Mouse (Mus musculus): ENCODE measurements around the gene Nip7.
A peak's percentile ranks its signal among the peaks of the same experiment; 100 is the strongest.
"Not testable (repeated sequence)": the region's sequence is repeated elsewhere in the genome, so short reads cannot be mapped to it uniquely, and the experiment has no call there.

Nip7 gene

GRCm38 (mm10) chr8:107065511-107066496, 9.1 kb downstream of the Nip7 start, which contains the start of gene Tmed6:
Gene Tmed6 (minus strand): TSS chr8:107065644.
- no peak for DNase-seq (ENCODE audit: low spot score in 2 of 2)

DNA sequence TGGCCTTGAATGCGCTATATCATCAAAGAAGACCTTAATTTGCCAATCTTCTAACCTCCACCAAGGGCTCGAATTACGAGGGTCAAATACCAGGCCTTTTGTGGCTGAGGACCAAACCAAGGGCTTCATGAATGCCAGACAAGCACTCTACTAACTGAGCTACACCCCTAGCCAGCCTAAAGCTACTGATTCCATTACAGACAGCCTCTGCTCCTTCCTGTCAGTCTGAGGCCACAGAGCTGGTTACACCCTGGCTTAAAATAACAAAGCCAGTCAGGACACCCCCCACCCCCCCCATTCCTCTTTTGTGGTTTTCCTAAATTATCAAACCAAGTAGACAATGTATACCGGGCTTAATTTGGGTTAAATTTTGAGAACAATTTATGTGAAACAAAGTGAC, 17.0 kb downstream of the Nip7 start:
- DNase-seq (ENCODE audit: low spot score in 2 of 2), result no peak

- no peak for DNase-seq (ENCODE audit: low spot score in 2 of 2)
Measured at GRCm38 (mm10) chr8:107074128-107074527, 17.5 kb downstream of the Nip7 start.

DNA sequence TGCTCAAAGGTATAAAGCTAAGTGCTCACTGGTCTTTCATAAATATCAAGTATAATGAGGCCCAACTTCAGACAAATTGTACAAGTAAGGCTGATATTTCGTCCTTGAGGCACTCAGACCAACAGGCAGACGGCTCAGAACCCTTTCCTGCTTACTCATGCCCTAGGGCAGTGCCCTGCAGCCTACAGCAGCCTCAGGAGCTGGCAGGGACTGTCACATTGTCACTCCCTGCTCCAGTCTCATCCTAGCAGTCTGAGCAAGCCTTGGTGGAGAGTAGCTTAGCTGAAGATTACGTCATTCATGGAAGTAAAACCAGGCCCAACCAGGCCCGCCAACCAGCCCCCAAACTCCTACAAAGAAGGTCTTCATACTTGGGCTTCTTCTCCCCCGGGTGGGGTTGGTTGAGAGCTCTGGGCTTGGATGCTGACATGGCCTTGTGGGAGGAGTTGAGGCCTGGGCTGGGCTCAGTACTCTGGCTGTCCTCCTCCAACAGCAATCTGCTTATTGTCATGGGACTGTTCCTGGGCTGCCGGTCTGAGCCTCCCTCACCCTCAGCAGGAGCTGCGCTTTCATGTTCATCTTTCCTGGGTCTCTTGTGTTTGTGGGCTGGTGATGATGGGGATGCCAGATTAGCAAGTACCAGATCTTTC, 19.7 kb downstream of the Nip7 start:
- DNase-seq (ENCODE audit: low spot score in 2 of 2), result no peak

GRCm38 (mm10) chr8:107085358-107085757, 28.7 kb downstream of the Nip7 start:
- peak in 1 of 2 experiments; percentile 23 for DNase-seq (ENCODE audit: low spot score in 2 of 2)

GRCm38 (mm10) chr8:107086018-107086417, 29.3 kb downstream of the Nip7 start:
- DNase-seq (ENCODE audit: low spot score in 2 of 2), result no peak

DNA sequence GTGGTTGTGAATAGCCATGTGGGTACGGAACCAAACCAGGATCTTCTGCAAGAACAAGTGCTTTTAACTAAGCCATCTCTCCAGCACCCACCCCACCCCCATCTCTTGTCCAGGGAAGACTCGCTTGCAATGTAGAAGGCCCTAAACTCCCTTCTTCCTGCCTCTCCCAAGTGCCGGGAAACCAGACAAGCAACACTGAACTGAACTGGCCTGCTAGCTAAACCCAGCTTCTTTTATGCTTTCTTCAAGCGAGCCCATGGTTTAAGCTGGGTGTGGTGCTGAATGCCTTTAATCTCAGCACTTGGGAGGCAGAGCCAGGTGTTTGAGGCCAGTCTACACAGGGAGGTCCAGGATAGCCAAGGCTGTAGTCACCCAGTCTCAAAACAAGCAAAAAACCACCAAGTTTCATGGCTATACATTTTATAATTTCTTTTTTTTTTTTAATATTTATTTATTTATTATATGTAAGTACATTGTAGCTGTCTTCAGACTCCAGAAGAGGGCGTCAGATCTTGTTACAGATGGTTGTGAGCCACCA, 31.9 kb downstream of the Nip7 start:
- DNase-seq (ENCODE audit: low spot score in 2 of 2), result no peak

- no peak for DNase-seq (ENCODE audit: low spot score in 2 of 2)
Measured at GRCm38 (mm10) chr8:107090531-107090930, 33.9 kb downstream of the Nip7 start.

- peak in 1 of 2 experiments; percentile 18 for DNase-seq (ENCODE audit: low spot score in 2 of 2)
Measured at GRCm38 (mm10) chr8:107095717-107096365, 39.2 kb downstream of the Nip7 start.

GRCm38 (mm10) chr8:107096366-107097036, 39.8 kb downstream of the Nip7 start, which contains the start of gene Terf2:
Gene Terf2 (minus strand): TSS chr8:107096547.
- peak; percentile 88 to 90 for DNase-seq (ENCODE audit: low spot score in 2 of 2)

DNA sequence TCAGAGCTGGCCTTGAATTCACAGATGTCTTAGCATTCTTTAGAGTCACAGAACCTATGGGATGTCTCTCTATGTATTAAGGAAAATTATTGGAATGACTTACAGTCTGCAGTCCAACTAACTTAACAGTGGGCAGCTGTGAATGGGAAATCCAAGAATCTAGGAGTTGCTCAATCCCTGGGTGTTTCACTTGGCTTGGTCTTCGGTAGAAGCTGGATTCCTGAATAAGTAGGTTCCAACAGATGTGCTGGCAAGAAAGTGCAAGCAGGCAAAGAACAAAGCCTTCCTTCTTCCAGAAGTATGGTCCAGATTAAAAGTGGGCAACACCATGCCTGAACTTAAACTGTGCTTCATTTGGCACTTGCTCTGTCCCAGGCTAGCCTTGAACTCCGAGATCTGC, 44.0 kb downstream of the Nip7 start:
- DNase-seq (ENCODE audit: low spot score in 2 of 2), result no peak

DNA sequence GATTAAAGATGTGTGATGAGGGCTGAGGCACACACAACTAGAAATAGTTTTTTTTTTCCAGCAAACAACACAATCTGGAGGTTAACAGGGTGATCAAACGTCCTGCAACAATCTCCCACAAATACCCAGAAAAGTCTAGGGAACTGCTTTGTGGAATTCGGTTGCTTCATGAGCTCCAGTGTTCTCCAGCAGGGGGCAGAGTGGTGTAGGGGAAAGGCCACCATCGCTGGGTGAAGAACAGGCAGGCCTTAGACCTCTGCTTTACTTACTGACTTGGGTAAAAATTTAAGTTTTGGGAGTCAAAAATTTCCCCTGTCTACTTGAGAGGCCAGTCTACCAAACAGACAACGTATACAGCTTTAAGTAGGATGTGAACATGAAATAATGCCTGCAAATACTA, 47.9 kb downstream of the Nip7 start:
- peak; percentile 38 to 83 for DNase-seq (ENCODE audit: low spot score in 2 of 2)

GRCm38 (mm10) chr8:107108089-107108488, 51.4 kb downstream of the Nip7 start:
- DNase-seq (ENCODE audit: low spot score in 2 of 2), result not testable (repeated sequence)

GRCm38 (mm10) chr8:107108978-107109720, 52.5 kb downstream of the Nip7 start:
- no peak for DNase-seq (ENCODE audit: low spot score in 2 of 2)

DNA sequence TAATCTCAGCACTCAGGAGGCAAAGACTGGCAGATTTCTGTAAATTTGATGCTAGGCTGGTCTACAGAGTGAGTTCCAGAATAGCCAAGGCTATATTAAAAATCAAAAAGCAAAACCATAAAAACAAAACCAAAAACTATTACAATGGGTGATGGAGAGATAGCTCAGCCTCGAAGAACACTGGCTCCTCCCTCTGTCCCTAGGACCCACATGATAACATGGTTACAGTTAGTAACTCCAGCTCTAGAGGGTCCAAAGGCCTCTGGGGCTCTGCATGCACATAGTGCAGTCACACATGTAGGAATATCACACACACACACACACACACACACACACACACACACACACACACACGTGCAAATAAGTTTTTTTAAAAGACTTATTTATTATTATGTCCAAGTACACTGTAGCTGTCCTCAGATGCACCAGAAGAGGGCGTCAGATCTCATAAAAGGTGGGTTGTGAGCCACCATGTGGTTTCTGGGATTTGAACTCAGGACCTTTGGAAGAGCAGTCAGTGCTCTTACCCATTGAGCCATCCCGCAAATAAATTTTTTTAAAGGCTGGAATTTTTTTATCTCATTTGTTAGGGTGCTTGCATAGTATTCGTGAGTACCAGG, 53.2 kb downstream of the Nip7 start:
- DNase-seq (ENCODE audit: low spot score in 2 of 2), result no peak

All from thymus, postnatal 10 days (tissue).